Mouse (Mus musculus) left cerebral cortex, adult 8-10 months (tissue): ENCODE results near the gene Clca3b. TPM values are rescaled to one million over a fixed set of nuclear protein-coding genes. Genes with fewer than 3 reads are reported as not detected.

Experiments
- total RNA-seq, 4 experiments: library from RNA; stranded (reverse); gene quantifications; 2 replicates each; pipeline ENCODE4 v1.2.4; 2022

Gene Clca3b
- total RNA-seq, 4 experiments from 2014 or later: not detected

Other genes starting within 250 kb of the Clca3b start
- gene Sh3glb1, start 129.0 kb downstream of the Clca3b start, total RNA-seq: 10 to 100 TPM; 62.2 to 67.4 (median 64.3) TPM
- under 1 TPM in 3 of 4 experiments, not detected in 1; 0.09 to 0.39 (median 0.35) TPM for gene Clca3a1, start 88.4 kb downstream of the Clca3b start, total RNA-seq
- gene Clca3a2, start 29.9 kb downstream of the Clca3b start, total RNA-seq: not detected
- not detected for gene Clca4b, start 83.2 kb upstream of the Clca3b start, total RNA-seq
- gene Clca4a, start 125.7 kb upstream of the Clca3b start, total RNA-seq: not detected
- gene Clca1, start 183.4 kb upstream of the Clca3b start, total RNA-seq: not detected